10 mouse cellular contexts compared by ENCODE assay signal in the genomic region with DNA sequence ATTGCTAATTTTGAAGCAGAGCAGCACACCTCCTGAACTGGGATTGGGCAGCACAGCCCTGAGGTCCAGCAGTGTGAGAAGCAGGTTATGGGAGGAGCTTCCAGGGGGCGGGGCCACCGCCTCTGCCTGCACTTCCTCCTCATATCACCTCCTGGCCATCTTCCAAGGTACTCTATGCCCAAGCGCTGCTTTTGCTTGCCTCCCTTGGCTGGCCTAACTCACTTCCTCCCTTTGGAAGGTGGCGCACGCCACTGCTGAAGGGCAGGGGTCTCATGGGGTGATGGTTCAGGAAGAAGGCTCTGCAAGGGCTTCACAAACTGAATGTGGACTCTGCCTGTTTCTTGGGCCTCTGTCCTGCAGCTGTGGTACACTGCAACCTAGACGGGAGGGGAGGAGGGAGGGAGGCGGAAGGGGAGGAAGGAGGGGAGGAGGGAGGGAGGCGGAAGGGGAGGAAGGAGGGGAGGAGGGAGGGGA. TPM values are rescaled to one million over a fixed set of nuclear protein-coding genes. Genes with fewer than 3 reads are reported as not detected.
DNase-seq lines count a peak whose midpoint lies in the region; ATAC-seq and TF ChIP-seq lines count a peak whose summit lies in the region.
"Had no signal": no experiment of that assay in that cellular context is flagged by ENCODE, and none has a peak within 500 bp of the region (broad histone marks: within the 10 kb centered on the region; RNA-seq: fewer than 3 reads in every experiment).

No protein-coding gene starts in this region.

- peaks cover 15% of the 10 kb centered on the region; the same call in 1 of the 2 replicates for H3K27me3 ChIP-seq in hindbrain, embryonic 13.5 days
- H3K27me3 ChIP-seq in liver, adult 2 months (ENCODE audit: control insufficient read depth, insufficient read depth, low read length) = 0 out of 2 replicates have a peak, but pooled peaks cover 3% of the 10 kb centered on the region
- H3K27me3 ChIP-seq in midbrain, postnatal 0 days (ENCODE audit: insufficient read depth, low read length) = no peaks in the 10 kb centered on the region
- peaks cover 1% of the 10 kb centered on the region; the same call in 1 of the 2 replicates for H3K27me3 ChIP-seq in cerebellum, adult 2 months (ENCODE audit: control insufficient read depth, insufficient read depth, low read length)

- intact Hi-C loops in left cerebral cortex, postnatal 4 days (cut with DNase I) = loop anchor here (10.0 kb wide), 1 partner anchor 118 kb away; no protein-coding TSS in a partner anchor

- DNase-seq in CD4-positive, CD25-positive, alpha-beta regulatory T cell, adult 2 months (ENCODE audit: low read depth, low spot score) = peak; percentile 50
- peak; percentile 42 for DNase-seq in embryo, embryonic 9.5 days (ENCODE audit: extremely low spot score)
- peak; percentile 54 for DNase-seq in liver, adult 2 months (ENCODE audit: extremely low read depth, low read depth, low spot score)
- no peak for DNase-seq in midbrain, postnatal 0 days (ENCODE audit: low spot score)
- DNase-seq in left cerebral cortex, postnatal 4 days = no peak
- no peak for DNase-seq in cerebellum, adult 2 months

- H3K4me2 ChIP-seq in hindbrain, embryonic 13.5 days = peak overlapping the region; percentile 86
- peak overlapping the region; percentile 72; the same call in 1 of the 2 replicates for H3K4me2 ChIP-seq in midbrain, postnatal 0 days (ENCODE audit: low read depth, low read length, poor library complexity, severe bottlenecking)

- WGBS in hindbrain, embryonic 13.5 days = 7% methylated on average over 6 of the region's 8 CpGs
- 1% methylated on average over 5 of the region's 8 CpGs for WGBS in liver, adult 2 months
- WGBS in midbrain, postnatal 0 days = 9% methylated on average over 5 of the region's 8 CpGs
- WGBS in cerebellum, adult 2 months = 17% methylated on average over 5 of the region's 8 CpGs

- H3K9me3 ChIP-seq in hindbrain, embryonic 13.5 days = no peaks in the 10 kb centered on the region
- no peaks in the 10 kb centered on the region for H3K9me3 ChIP-seq in midbrain, postnatal 0 days (ENCODE audit: low read length)

- no peak overlapping the region for H3K27ac ChIP-seq in hindbrain, embryonic 13.5 days
- no peak overlapping the region for H3K27ac ChIP-seq in liver, adult 2 months (replicated peaks; ENCODE audit: insufficient read depth, low read depth, low read length)
- no peak overlapping the region for H3K27ac ChIP-seq in midbrain, postnatal 0 days (ENCODE audit: low read depth, low read length)
- no peak overlapping the region for H3K27ac ChIP-seq in cerebellum, adult 2 months (ENCODE audit: insufficient read depth, low read length)
- H3K27ac ChIP-seq: heart, adult 2 months had no signal

- peaks cover 28% of the 10 kb centered on the region for H3K4me1 ChIP-seq in hindbrain, embryonic 13.5 days (replicated peaks)
- peaks cover 2% of the 10 kb centered on the region; the same call in 1 of the 2 replicates for H3K4me1 ChIP-seq in liver, adult 2 months (ENCODE audit: control insufficient read depth, insufficient read depth, low read length)
- H3K4me1 ChIP-seq in midbrain, postnatal 0 days (ENCODE audit: insufficient read depth, low read length) = 0 out of 2 replicates have a peak, but pooled peaks cover 5% of the 10 kb centered on the region
- H3K4me1 ChIP-seq in cerebellum, adult 2 months (ENCODE audit: control insufficient read depth, insufficient read depth, low read length) = peaks cover 8% of the 10 kb centered on the region

- TF ChIP-seq POLR2A in liver, adult 2 months (IDR thresholded peaks at IDR 0.05; ENCODE audit: extremely low read depth, insufficient read depth, low read length) = no peak
- TF ChIP-seq POLR2A in cerebellum, adult 2 months (IDR thresholded peaks at IDR 0.05; ENCODE audit: borderline replicate concordance, insufficient read depth, low read length) = no peak

- no peaks in the 10 kb centered on the region for H3K79me2 ChIP-seq in liver, adult 2 months (ENCODE audit: control insufficient read depth, insufficient read depth, low read length)

- TF ChIP-seq CTCF in liver, adult 2 months (IDR thresholded peaks at IDR 0.05; ENCODE audit: low read depth, low read length) = no peak
- TF ChIP-seq CTCF in midbrain, postnatal 0 days (IDR thresholded peaks at IDR 0.05) = no peak
- TF ChIP-seq CTCF in cerebellum, adult 2 months (IDR thresholded peaks at IDR 0.05; ENCODE audit: borderline replicate concordance, insufficient read depth, low read depth, low read length) = no peak

- no peaks in the 10 kb centered on the region for H3K36me3 ChIP-seq in hindbrain, embryonic 13.5 days
- no peaks in the 10 kb centered on the region for H3K36me3 ChIP-seq in liver, adult 2 months (ENCODE audit: control insufficient read depth, insufficient read depth, low read length)
- no peaks in the 10 kb centered on the region for H3K36me3 ChIP-seq in midbrain, postnatal 0 days (ENCODE audit: insufficient read depth, low read length)

- 0 out of 2 replicates have a peak overlapping the region, but pooled peaks have one; percentile 57 for H3K4me3 ChIP-seq in hindbrain, embryonic 13.5 days
- no peak overlapping the region for H3K4me3 ChIP-seq in liver, adult 2 months (ENCODE audit: insufficient read depth, low read depth, low read length)
- no peak overlapping the region for H3K4me3 ChIP-seq in midbrain, postnatal 0 days (ENCODE audit: low read depth, low read length)
- H3K4me3 ChIP-seq in cerebellum, adult 2 months (replicated peaks; ENCODE audit: insufficient read depth, low read depth, low read length) = no peak overlapping the region
- H3K4me3 ChIP-seq: heart, adult 2 months had no signal

- no peak for ATAC-seq in CD4-positive, CD25-positive, alpha-beta regulatory T cell, adult 4 months
- ATAC-seq in hindbrain, embryonic 13.5 days (ENCODE audit: low FRiP score) = no peak
- ATAC-seq in midbrain, postnatal 0 days (ENCODE audit: low FRiP score) = no peak

- peak overlapping the region; percentile 31; the same call in 1 of the 2 replicates for H3K9ac ChIP-seq in hindbrain, embryonic 13.5 days
- no peak overlapping the region for H3K9ac ChIP-seq in liver, adult 2 months (ENCODE audit: low read depth, low read length)
- no peak overlapping the region for H3K9ac ChIP-seq in midbrain, postnatal 0 days (replicated peaks; ENCODE audit: low read length, poor library complexity, severe bottlenecking)

RNA-seq across cellular contexts. Expression of gene Zfp663, which starts 1.4 kb away (rescaled TPM):
- not detected for polyA plus RNA-seq in CD4-positive, CD25-positive, alpha-beta regulatory T cell, adult 4 months (2017; shearing (Covaris generic))
- polyA plus RNA-seq in hindbrain, embryonic 13.5 days (2015; fragmentation: Nextera tagmentation; extraction: Ambion mirVana) = 8.1 and 9.3 TPM in 2 replicates
- not detected in 2 replicates for total RNA-seq in liver, adult 2 months (2014; rRNA removed)
- polyA plus RNA-seq in liver, adult 2 months (2012; rRNA removed) = not detected in 2 replicates
- 4.8 and 10.2 TPM in 2 replicates for total RNA-seq in midbrain, postnatal 0 days (2014; rRNA removed)
- 3.8 and 4.3 TPM in 2 replicates for polyA plus RNA-seq in midbrain, postnatal 0 days (2015; fragmentation: Nextera tagmentation; extraction: Ambion mirVana)
- 1 to 10 TPM; 4.3 to 5.8 TPM for total RNA-seq in left cerebral cortex, postnatal 4 days (2021)
- not detected in 2 replicates for polyA plus RNA-seq in cerebellum, adult 2 months (2012; rRNA removed)
- total RNA-seq: heart, adult 2 months had no signal
- polyA plus RNA-seq: C2C12; heart, adult 2 months had no signal

RNA-seq across cellular contexts. Expression of gene Zfp334, which starts 21.0 kb away (rescaled TPM):
- not detected for polyA plus RNA-seq in CD4-positive, CD25-positive, alpha-beta regulatory T cell, adult 4 months (2017; shearing (Covaris generic))
- 10.8 and 11.3 TPM in 2 replicates for polyA plus RNA-seq in hindbrain, embryonic 13.5 days (2015; fragmentation: Nextera tagmentation; extraction: Ambion mirVana)
- total RNA-seq in liver, adult 2 months (2014; rRNA removed) = 0.65 and 0.74 TPM in 2 replicates
- polyA plus RNA-seq in liver, adult 2 months (2012; rRNA removed) = 0.46 and 0.50 TPM in 2 replicates
- total RNA-seq in midbrain, postnatal 0 days (2014; rRNA removed) = 15.1 and 18.2 TPM in 2 replicates
- 4.2 TPM in 2 replicates for polyA plus RNA-seq in midbrain, postnatal 0 days (2015; fragmentation: Nextera tagmentation; extraction: Ambion mirVana)
- total RNA-seq in left cerebral cortex, postnatal 4 days (2021) = 10 to 100 TPM; 16.5 TPM
- polyA plus RNA-seq in cerebellum, adult 2 months (2012; rRNA removed) = 10.6 and 10.9 TPM in 2 replicates

RNA-seq across cellular contexts. Expression of gene Ocstamp, which starts 33.1 kb away (rescaled TPM):
- not detected for polyA plus RNA-seq in CD4-positive, CD25-positive, alpha-beta regulatory T cell, adult 4 months (2017; shearing (Covaris generic))
- 0.04 TPM in 1 of 2 replicates, not detected in the other for polyA plus RNA-seq in hindbrain, embryonic 13.5 days (2015; fragmentation: Nextera tagmentation; extraction: Ambion mirVana)
- 0.07 and 0.28 TPM in 2 replicates for total RNA-seq in liver, adult 2 months (2014; rRNA removed)
- polyA plus RNA-seq in liver, adult 2 months (2012; rRNA removed) = 0.81 and 0.83 TPM in 2 replicates
- not detected in 2 replicates for total RNA-seq in midbrain, postnatal 0 days (2014; rRNA removed)
- polyA plus RNA-seq in midbrain, postnatal 0 days (2015; fragmentation: Nextera tagmentation; extraction: Ambion mirVana) = 0.04 and 0.06 TPM in 2 replicates
- not detected for total RNA-seq in left cerebral cortex, postnatal 4 days (2021)
- 0.05 TPM in 1 of 2 replicates, not detected in the other for polyA plus RNA-seq in cerebellum, adult 2 months (2012; rRNA removed)
- total RNA-seq: heart, adult 2 months had no signal
- polyA plus RNA-seq: C2C12 had no signal

RNA-seq across cellular contexts. Expression of gene Elmo2, which starts 40.8 kb away (rescaled TPM):
- 10 to 100 TPM; 37.2 to 65.4 TPM for polyA plus RNA-seq in CD4-positive, CD25-positive, alpha-beta regulatory T cell, adult 4 months (2017; shearing (Covaris generic))
- polyA plus RNA-seq in hindbrain, embryonic 13.5 days (2015; fragmentation: Nextera tagmentation; extraction: Ambion mirVana) = 90.8 and 91.6 TPM in 2 replicates
- total RNA-seq in liver, adult 2 months (2014; rRNA removed) = 5.2 and 7.0 TPM in 2 replicates
- 10.9 and 17.5 TPM in 2 replicates for polyA plus RNA-seq in liver, adult 2 months (2012; rRNA removed)
- total RNA-seq in midbrain, postnatal 0 days (2014; rRNA removed) = 98.6 and 99.4 TPM in 2 replicates
- polyA plus RNA-seq in midbrain, postnatal 0 days (2015; fragmentation: Nextera tagmentation; extraction: Ambion mirVana) = 77.2 and 80.2 TPM in 2 replicates
- 10 to 100 TPM; 79.3 to 80.6 TPM for total RNA-seq in left cerebral cortex, postnatal 4 days (2021)
- polyA plus RNA-seq in cerebellum, adult 2 months (2012; rRNA removed) = 187 and 208 TPM in 2 replicates

Comparison
In these comparisons a context has a peak if more than half of its experiments do, and no peak if none do; other contexts are left out.
1. DNase-seq: peak in CD4-positive, CD25-positive, alpha-beta regulatory T cell, adult 2 months (single experiment), embryo, embryonic 9.5 days (single experiment) and liver, adult 2 months (single experiment); none in midbrain, postnatal 0 days (single experiment), left cerebral cortex, postnatal 4 days (single experiment) and cerebellum, adult 2 months (0 of 2).